Mouse (Mus musculus): ENCODE results near the gene 2310011J03Rik. TPM values are rescaled to one million over a fixed set of nuclear protein-coding genes. Genes with fewer than 3 reads are reported as not detected.
A peak's percentile ranks its signal among the peaks of the same experiment; 100 is the strongest.

2310011J03Rik gene
- polyA plus RNA-seq, 1 experiment from 2014 or later = 81.1 TPM

GRCm38 (mm10) chr10:80294788-80295303 lies 25.5 kb downstream of the 2310011J03Rik start:
- no peak for DNase-seq (ENCODE audit: low spot score)

DNA sequence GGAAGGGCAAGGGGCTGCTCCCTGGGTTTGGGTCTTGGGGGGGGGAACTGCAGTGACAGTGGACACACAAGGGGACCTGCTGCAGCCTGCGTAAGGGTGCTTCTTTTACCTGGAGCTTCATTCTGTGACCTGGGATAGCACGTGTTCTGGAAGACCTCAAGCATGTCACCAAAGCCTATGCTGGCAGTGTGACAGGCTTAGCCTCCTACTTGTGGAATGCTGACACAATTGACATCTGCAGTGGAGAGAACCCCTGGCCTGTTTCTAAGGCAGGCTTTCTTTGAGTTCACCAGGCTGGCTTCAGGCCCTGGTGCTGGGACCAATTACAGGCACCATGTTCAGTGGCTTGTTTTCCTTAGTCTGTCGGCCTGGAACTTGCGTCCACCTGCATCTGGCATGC lies 26.0 kb downstream of the 2310011J03Rik start:
- no peak for DNase-seq (ENCODE audit: low spot score)

- DNase-seq (ENCODE audit: low spot score) = peak; percentile 41
Observed at GRCm38 (mm10) chr10:80293325-80293724, 27.0 kb downstream of the 2310011J03Rik start.

GRCm38 (mm10) chr10:80292251-80293146 lies 27.8 kb downstream of the 2310011J03Rik start, which contains the start of gene Rps15:
TSS of gene Rps15 (plus strand) at chr10:80292453.
- peak; percentile 97 for DNase-seq (ENCODE audit: low spot score)

- DNase-seq (ENCODE audit: low spot score) = peak; percentile 25
Observed at GRCm38 (mm10) chr10:80288657-80289056, 31.7 kb downstream of the 2310011J03Rik start.

DNA sequence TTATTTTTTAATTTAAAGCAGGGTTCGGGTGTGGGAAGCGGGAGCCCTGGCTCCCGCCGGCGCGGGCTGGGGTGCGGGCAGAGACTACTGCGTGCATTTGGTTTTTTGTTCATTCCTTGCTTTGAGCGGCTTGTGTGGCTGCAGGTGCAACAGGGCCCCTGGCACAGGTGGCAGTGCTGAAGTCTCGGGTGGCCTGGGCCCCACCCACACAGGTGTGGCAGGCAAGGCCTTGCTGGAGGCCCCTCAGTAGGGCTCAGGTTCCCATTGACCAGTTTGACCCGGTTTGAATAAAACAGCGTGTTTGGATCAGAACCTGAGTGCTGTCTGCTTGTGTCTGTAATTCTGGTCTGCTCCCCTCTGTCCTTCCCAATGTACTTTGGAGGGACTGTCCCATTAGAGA lies 32.2 kb downstream of the 2310011J03Rik start:
- no peak for DNase-seq (ENCODE audit: low spot score)

- DNase-seq (ENCODE audit: low spot score) = no peak
Observed at GRCm38 (mm10) chr10:80285222-80286070, 34.9 kb downstream of the 2310011J03Rik start.

DNA sequence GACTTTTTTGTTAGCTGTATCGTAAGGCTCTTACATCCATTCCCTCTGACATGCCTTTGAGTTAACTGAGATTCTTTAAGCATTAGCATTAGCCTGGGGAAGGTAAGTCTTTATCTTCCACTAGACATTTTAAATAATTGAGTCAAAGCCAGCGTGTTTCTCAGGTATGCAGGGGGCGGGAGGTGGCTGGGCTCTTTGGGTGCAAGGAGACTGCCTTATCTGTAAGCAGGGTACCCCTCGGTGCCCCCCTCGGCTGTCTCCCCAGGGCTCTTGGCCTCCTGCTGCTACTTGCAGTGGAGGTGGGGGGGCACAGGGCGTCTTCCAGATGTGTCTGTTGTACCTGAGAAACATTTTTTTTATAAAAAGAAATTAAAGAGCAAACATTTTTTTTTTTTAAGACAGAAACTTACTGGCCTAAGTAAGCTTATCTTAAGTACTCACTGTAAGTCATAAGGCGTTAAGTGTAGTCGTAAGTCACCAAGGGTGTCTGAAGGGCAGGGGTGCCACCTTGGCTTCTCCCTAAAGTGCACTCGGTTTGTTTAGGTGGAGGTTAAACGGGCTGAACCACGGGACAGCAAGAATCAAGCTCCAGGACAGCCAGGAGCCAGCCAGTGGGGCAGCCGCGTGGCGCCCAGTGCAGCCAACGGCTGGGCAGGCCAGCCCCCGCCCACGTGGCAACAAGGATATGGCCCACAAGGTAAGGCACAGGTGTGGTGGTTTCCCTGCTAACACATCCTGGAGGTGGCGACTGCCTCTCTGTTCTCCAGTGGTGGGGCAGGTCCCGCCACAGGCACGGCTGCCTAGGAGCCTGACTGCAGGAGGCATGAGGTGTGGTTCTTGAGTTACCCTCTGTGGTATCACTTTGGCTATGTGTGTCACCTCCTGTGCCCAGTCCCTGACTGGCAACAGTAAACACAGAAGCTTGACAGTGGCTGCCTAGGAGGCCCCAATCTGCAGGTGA lies 37.6 kb downstream of the 2310011J03Rik start:
- DNase-seq (ENCODE audit: low spot score) = no peak

DNA sequence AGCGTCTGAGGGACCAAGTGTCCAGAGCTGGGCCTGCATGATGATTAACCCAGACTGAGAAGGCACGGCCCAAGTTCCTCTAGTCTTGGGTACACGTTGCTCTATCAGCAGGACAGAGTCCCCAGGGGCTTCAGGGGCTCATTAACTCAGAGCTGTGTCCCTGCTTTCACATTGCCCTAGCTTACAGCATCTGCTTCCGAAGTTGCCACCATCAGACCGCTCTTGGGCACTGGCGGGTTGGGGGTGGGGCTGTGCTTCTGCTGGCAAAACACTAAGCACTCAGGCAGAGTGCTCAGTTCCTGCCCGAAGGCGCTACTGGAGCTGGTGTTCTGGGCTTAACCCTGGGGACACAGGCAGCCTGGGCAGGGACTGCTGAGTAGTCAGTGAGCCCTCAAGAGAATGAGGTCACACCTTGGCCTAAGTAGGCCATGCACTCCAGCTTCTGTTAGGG lies 38.4 kb downstream of the 2310011J03Rik start:
- no peak for DNase-seq (ENCODE audit: low spot score)

- no peak for DNase-seq (ENCODE audit: low spot score)
Observed at GRCm38 (mm10) chr10:80281304-80281703, 39.0 kb downstream of the 2310011J03Rik start.

DNA sequence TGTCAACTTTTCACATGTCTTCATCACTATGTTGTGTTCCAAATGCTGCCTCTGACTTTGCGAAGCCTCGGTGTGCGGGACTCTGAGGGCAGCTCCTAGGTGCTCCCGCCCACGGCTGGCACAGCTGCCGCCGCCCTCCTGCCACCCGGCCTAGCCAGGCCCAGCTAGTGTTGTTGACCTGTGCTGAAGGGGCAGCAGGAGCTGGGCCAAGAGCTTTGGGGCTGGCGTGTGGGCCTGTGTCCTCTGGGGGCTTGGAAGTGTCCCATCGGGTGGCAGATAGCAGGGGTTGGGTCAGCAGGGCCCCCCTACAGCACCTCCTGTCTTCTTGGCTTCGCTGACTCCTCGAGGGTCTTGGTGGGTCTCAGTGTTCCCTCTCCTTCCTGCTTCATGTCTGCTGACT lies 41.1 kb downstream of the 2310011J03Rik start:
- DNase-seq (ENCODE audit: low spot score) = no peak

- no peak for DNase-seq (ENCODE audit: low spot score)
Observed at GRCm38 (mm10) chr10:80278390-80278789, 41.9 kb downstream of the 2310011J03Rik start.

DNA sequence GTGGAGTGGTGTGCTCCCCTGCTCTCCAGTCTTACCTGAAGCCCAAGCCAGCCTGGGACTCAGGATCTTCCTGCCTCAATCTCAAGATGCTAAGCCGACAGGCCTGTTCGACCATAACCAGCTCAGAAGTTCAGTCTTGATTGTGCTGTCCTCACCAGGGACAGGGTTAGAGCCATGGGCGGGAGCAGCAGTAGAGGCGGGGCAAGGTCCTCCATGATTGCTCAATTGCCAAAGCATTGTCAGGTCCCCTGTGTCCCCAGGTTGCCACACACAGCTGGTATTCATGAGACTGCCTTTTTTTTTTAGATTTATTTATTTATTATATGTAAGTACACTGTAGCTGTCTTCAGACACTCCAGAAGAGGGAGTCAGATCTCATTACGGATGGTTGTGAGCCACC lies 44.1 kb downstream of the 2310011J03Rik start:
- DNase-seq (ENCODE audit: low spot score) = no peak

- DNase-seq (ENCODE audit: low spot score) = no peak
Observed at GRCm38 (mm10) chr10:80273847-80274246, 46.5 kb downstream of the 2310011J03Rik start.

- DNase-seq (ENCODE audit: low spot score) = no peak
Observed at GRCm38 (mm10) chr10:80271870-80272585, 48.3 kb downstream of the 2310011J03Rik start.

GRCm38 (mm10) chr10:80271186-80271843 lies 49.0 kb downstream of the 2310011J03Rik start:
- DNase-seq (ENCODE audit: low spot score) = peak; percentile 39

GRCm38 (mm10) chr10:80270734-80271181 lies 49.6 kb downstream of the 2310011J03Rik start:
- DNase-seq (ENCODE audit: low spot score) = no peak

- no peak for DNase-seq (ENCODE audit: low spot score)
Observed at GRCm38 (mm10) chr10:80270099-80270498, 50.2 kb downstream of the 2310011J03Rik start.

All from thymus, postnatal 0 days (tissue).